Mouse (Mus musculus) CH12.LX (cell line): ENCODE data around the gene Rbm15.

Experiments
- CTCF ChIP-seq, 2 experiments: IDR thresholded peaks in 1 of 2; conservative IDR thresholded peaks in 1 of 2; 2 replicates each; pipeline ENCODE4 v1.5.1; 2011 to 2012; ENCODE audit warnings: low read depth in 2 of 2, low read length in 2 of 2, improper control_type of control experiment in 1 of 2, inconsistent platforms in 1 of 2, mild to moderate bottlenecking in 1 of 2, moderate library complexity in 1 of 2
- EP300 ChIP-seq: IDR thresholded peaks from 2 replicates; pipeline ENCODE4 v1.6.1; 2011; ENCODE audit warnings: low read length, improper control_type of control experiment
- ETS1 ChIP-seq: conservative IDR thresholded peaks from 2 replicates; pipeline ENCODE4 v1.6.1; 2012; ENCODE audit warnings: low read depth, mild to moderate bottlenecking, inconsistent platforms, low read length, improper control_type of control experiment, moderate library complexity
- HCFC1 ChIP-seq: IDR thresholded peaks from 2 replicates; pipeline ENCODE4 v1.6.1; 2012; ENCODE audit warnings: low read depth, mild to moderate bottlenecking, inconsistent platforms, low read length, improper control_type of control experiment
- IRF4 ChIP-seq: IDR thresholded peaks from 2 replicates; pipeline ENCODE4 v1.6.1; 2014; ENCODE audit warnings: low read depth, mild to moderate bottlenecking, inconsistent platforms, low read length, improper control_type of control experiment
- MAFK ChIP-seq: IDR thresholded peaks from 2 replicates; pipeline ENCODE4 v1.6.1; 2011; ENCODE audit warnings: low read length, improper control_type of control experiment; ENCODE audit not compliant: insufficient replicate concordance
- NRF1 ChIP-seq: IDR thresholded peaks from 2 replicates; pipeline ENCODE4 v1.6.1; 2014; ENCODE audit warnings: low read depth, mild to moderate bottlenecking, inconsistent platforms, low read length, improper control_type of control experiment, moderate library complexity
- POLR2A ChIP-seq: IDR thresholded peaks from 2 replicates; pipeline ENCODE4 v1.6.1; 2011; ENCODE audit warnings: low read depth, mild to moderate bottlenecking, improper control_type of control experiment, low read length
- RCOR1 ChIP-seq: conservative IDR thresholded peaks from 2 replicates; pipeline ENCODE4 v1.6.1; 2012; ENCODE audit warnings: low read depth, mild to moderate bottlenecking, inconsistent platforms, low read length, improper control_type of control experiment
- SMC3 ChIP-seq: IDR thresholded peaks from 2 replicates; pipeline ENCODE4 v1.6.1; 2011; ENCODE audit warnings: low read depth, low read length, improper control_type of control experiment
- TCF12 ChIP-seq: IDR thresholded peaks from 2 replicates; pipeline ENCODE4 v1.6.1; 2014; ENCODE audit warnings: low read depth, mild to moderate bottlenecking, inconsistent platforms, low read length, improper control_type of control experiment
- USF2 ChIP-seq: conservative IDR thresholded peaks from 2 replicates; pipeline ENCODE4 v1.6.1; 2011; ENCODE audit warnings: low read depth, low read length, improper control_type of control experiment
- ZMIZ1 ChIP-seq: IDR thresholded peaks from 2 replicates; pipeline ENCODE4 v1.6.1; 2012; ENCODE audit warnings: low read depth, mild to moderate bottlenecking, inconsistent platforms, low read length, improper control_type of control experiment
- ZNF384 ChIP-seq: IDR thresholded peaks from 2 replicates; pipeline ENCODE4 v1.6.1; 2012; ENCODE audit warnings: low read depth, low read length, improper control_type of control experiment, inconsistent platforms

DNA sequence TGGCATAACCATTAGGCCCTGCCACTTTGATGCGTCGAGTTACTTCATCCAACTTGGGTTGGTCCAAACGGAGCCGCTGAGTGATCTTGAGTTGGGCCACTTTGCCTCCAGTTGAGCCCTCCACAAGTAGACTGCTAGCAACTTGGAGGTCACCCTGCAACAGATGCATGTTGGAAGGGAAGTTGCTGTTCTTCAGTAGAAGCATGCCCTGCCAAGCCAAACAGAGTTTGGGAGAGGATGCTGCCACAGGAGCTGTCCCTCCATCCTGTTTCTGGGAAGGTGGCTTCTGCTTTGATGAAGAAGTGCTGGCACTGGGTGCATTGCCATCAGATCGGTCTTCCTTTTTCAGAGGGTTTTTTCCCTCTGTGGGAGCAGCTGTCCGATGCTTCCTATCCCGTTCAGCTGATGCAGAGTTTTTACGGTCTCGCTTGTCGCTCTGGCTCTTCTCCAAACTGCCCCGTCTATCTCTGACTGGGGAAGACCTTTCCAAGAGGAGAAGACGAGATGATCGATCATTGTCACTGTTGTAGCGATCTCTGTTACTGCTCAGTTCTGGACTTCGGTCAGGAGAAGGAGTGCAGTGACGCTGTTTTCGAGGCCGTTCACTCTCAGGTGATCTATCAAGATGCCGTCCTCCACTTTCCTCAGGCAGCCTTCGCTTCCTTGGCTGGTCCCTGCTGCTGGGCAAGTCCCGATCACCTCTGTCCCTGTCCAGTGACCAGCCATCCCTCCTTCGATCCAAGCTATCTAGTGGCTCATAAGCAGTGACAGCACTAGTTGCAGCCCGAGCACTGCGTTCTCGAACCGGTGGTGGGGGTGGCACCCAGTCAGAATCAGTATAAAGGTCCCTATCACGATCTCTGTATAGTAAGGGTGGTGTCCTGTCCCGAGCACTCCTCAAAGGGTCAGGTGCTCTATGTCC is 2.7 kb downstream of the Rbm15 start:
- TF ChIP-seq HCFC1 (no peak), ZMIZ1 (no peak), ZNF384 (no peak), POLR2A (no peak), CTCF (conservative IDR thresholded peaks at IDR 0.05 in 1 of 2, IDR thresholded peaks at IDR 0.05 in 1 of 2; ENCODE audit: low read depth in 2 of 2, low read length in 2 of 2) (no peak), NRF1 (no peak), TCF12 (no peak), RCOR1 (no peak), SMC3 (no peak), USF2 (no peak), MAFK (no peak), EP300 (no peak), ETS1 (no peak), IRF4 (no peak)
